Mouse (Mus musculus) spleen, adult 18-20 months (tissue): ENCODE measurements around the gene Ykt6.
"Not testable (repeated sequence)": the region's sequence is repeated elsewhere in the genome, so short reads cannot be mapped to it uniquely, and the experiment has no call there.

Experiments used
- DNase-seq, 2 experiments: peaks; one replicate each; pipeline ENCODE4 v3.0.0; 2022; ENCODE audit warnings: mixed read lengths in 2 of 2

Gene Ykt6

GRCm38 (mm10) chr11:5995989-5996388 is 40.5 kb downstream of the Ykt6 start:
- peak; percentile 66 to 85 for DNase-seq

- no peak for DNase-seq
Measured at GRCm38 (mm10) chr11:5998472-5998871, 43.0 kb downstream of the Ykt6 start.

GRCm38 (mm10) chr11:5999832-6000771 is 44.6 kb downstream of the Ykt6 start:
- peak; percentile 47 to 50 for DNase-seq

GRCm38 (mm10) chr11:6000961-6001682 is 45.6 kb downstream of the Ykt6 start:
- DNase-seq, result no peak

- no peak for DNase-seq
Measured at GRCm38 (mm10) chr11:6001981-6002649, 46.6 kb downstream of the Ykt6 start.

- DNase-seq, result no peak
Measured at GRCm38 (mm10) chr11:6003046-6003639, 47.6 kb downstream of the Ykt6 start.

GRCm38 (mm10) chr11:6005374-6006043 is 50.0 kb downstream of the Ykt6 start:
- not testable (repeated sequence) for DNase-seq

GRCm38 (mm10) chr11:6006351-6007009 is 51.0 kb downstream of the Ykt6 start:
- not testable (repeated sequence) for DNase-seq

- DNase-seq, result not testable (repeated sequence)
Measured at GRCm38 (mm10) chr11:6007010-6007778, 51.7 kb downstream of the Ykt6 start.

GRCm38 (mm10) chr11:6007779-6008128 is 52.3 kb downstream of the Ykt6 start:
- not testable (repeated sequence) for DNase-seq

- DNase-seq, result not testable (repeated sequence)
Measured at GRCm38 (mm10) chr11:6010751-6011482, 55.4 kb downstream of the Ykt6 start.

GRCm38 (mm10) chr11:6011879-6012278 is 56.4 kb downstream of the Ykt6 start:
- DNase-seq, result no peak

- DNase-seq, result no peak
Measured at GRCm38 (mm10) chr11:6013359-6013758, 57.9 kb downstream of the Ykt6 start.

GRCm38 (mm10) chr11:6015011-6015431 is 59.5 kb downstream of the Ykt6 start:
- DNase-seq, result no peak

- no peak for DNase-seq
Measured at GRCm38 (mm10) chr11:6016368-6016767, 60.9 kb downstream of the Ykt6 start.

- no peak for DNase-seq
Measured at GRCm38 (mm10) chr11:6016797-6017395, 61.4 kb downstream of the Ykt6 start.
